Mouse (Mus musculus): ENCODE results near the gene Igf2. TPM values are rescaled to one million over a fixed set of nuclear protein-coding genes. Genes with fewer than 3 reads are reported as not detected.

Gene Igf2
- 0.79 TPM for total RNA-seq (2023)

DNA sequence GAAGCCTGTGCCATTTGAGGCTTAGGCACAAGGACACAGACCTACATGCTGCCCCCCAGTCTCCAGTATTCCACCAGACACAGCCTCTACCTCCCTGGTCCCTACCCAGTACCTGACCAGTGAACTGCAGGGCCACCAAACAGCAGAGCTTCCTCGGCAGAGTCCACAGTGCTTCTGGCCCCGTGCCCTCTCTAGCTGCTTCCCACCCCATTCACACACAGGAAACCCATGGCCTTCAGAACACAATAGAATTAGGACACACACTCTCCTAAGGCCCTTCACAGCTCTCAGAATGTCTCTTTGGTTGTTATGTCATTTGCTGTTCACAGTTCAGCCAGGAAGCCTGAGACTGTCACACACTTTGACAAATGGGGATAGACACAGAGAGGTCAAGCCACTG lies at the start of gene Igf2:
TSS of gene Igf2 (minus strand) at position 158 of the 400 bp plus-strand sequence.

DNA sequence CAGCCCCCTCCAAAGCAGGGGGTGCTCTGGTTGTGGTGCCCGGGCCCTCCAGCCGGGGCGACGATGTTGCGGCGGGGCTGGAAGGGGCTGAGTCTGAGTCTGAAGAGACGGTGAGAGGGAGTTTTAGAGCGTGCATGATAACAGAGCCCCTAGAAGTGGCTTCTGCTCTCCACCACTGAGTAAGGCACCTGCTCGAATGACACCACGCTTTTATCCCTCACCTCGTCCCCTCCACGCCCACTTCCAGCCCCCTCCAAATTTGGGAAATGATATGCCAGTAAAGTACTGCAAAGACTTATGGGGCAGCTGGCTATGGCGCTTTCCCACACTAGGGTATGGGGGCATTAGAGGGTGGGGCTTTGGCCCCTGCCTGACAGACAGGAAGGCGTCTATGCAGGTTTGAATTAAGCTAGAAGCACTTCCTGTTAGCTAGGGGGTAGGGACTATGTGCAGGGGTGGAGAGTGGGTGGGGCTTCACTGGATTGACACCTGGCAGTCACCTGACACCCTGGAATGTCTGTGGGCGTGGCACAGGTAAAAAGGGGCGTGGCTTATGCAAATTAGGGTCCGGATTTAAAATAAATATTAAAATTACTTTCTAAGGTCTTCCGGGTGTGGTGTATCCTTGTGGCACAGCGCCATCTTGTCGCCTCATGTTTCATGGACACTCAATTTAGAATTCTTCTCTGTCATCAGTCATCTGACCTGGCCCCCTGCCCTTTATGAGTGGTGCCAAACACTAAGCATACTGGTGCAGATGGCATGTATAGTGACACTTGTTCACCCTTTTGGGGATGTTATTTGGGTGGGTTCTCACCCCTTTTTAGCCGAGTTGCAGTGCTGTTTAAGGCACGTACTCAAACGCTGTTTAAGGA lies 3.4 kb upstream of the Igf2 start, which contains the start of gene Gm49394:
TSS of gene Gm49394 (minus strand) at position 192 of the 875 bp plus-strand sequence.

Other genes with a start within 250 kb of the Igf2 start
- gene Syt8, start 232.0 kb downstream of the Igf2 start, total RNA-seq (2023), result not detected
- gene Tnni2, start 225.0 kb downstream of the Igf2 start, total RNA-seq (2023), result not detected
- gene Lsp1, start 206.0 kb downstream of the Igf2 start, total RNA-seq (2023), result 467 TPM
- 20.3 TPM for gene Tnnt3, start 168.0 kb downstream of the Igf2 start, total RNA-seq (2023)
- 21.4 TPM for gene Mrpl23, start 134.1 kb downstream of the Igf2 start, total RNA-seq (2023)
- not detected for gene Gm49394, start 3.1 kb upstream of the Igf2 start, total RNA-seq (2023)
- not detected for gene Ins2, start 76.6 kb upstream of the Igf2 start, total RNA-seq (2023)